Mouse (Mus musculus): ENCODE data around the gene Elf2. TPM values are rescaled to one million over a fixed set of nuclear protein-coding genes. Genes with fewer than 3 reads are reported as not detected.

Gene Elf2
- polyA plus RNA-seq, 1 experiment from 2014 or later: 54.0 TPM

DNA sequence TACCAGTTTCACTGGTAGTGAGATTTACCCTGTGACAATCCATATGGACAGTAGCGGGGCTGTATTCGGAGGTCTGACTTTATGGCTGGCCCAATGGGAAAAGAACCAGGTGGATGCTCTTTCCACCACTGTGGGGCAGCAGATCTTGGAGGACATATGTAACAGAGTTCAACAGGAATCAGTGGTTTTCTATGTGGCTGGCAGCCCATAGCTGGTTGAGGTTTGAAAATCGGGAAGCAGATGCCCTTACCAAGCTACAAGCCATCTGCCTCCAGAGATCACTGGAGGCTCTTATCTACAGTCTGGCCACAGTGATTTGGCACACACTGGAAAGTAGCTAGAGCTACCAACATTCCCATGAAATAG lies 25.0 kb upstream of the Elf2 start:
- no peaks in the 10 kb centered on the region for H3K27me3 ChIP-seq (ENCODE audit: control insufficient read depth, insufficient read depth, low read length)
- H3K4me2 ChIP-seq (ENCODE audit: low read depth, severe bottlenecking): peak overlapping the region; percentile 65
- H3K36me3 ChIP-seq (ENCODE audit: control insufficient read depth, insufficient read depth, low read length): no peaks in the 10 kb centered on the region
- 10% methylated on average over 3 of the region's 3 CpGs for WGBS
- H3K27ac ChIP-seq (replicated peaks; ENCODE audit: low read depth, low read length): no peak overlapping the region
- ATAC-seq (ENCODE audit: insufficient number of reproducible peaks, low FRiP score, low TSS enrichment, low read depth): no peak
- peak overlapping the region; percentile 35; the same call in 1 of the 2 replicates for H3K4me3 ChIP-seq (ENCODE audit: low read depth, low read length)
- no peaks in the 10 kb centered on the region for H3K9me3 ChIP-seq (ENCODE audit: control insufficient read depth, low read length)
- H3K9ac ChIP-seq (ENCODE audit: low read length): peak overlapping the region; percentile 62
- no peak for DNase-seq (ENCODE audit: low spot score)
- peaks cover 3% of the 10 kb centered on the region; the same call in 1 of the 2 replicates for H3K4me1 ChIP-seq (ENCODE audit: control insufficient read depth, insufficient read depth, low read length)

DNA sequence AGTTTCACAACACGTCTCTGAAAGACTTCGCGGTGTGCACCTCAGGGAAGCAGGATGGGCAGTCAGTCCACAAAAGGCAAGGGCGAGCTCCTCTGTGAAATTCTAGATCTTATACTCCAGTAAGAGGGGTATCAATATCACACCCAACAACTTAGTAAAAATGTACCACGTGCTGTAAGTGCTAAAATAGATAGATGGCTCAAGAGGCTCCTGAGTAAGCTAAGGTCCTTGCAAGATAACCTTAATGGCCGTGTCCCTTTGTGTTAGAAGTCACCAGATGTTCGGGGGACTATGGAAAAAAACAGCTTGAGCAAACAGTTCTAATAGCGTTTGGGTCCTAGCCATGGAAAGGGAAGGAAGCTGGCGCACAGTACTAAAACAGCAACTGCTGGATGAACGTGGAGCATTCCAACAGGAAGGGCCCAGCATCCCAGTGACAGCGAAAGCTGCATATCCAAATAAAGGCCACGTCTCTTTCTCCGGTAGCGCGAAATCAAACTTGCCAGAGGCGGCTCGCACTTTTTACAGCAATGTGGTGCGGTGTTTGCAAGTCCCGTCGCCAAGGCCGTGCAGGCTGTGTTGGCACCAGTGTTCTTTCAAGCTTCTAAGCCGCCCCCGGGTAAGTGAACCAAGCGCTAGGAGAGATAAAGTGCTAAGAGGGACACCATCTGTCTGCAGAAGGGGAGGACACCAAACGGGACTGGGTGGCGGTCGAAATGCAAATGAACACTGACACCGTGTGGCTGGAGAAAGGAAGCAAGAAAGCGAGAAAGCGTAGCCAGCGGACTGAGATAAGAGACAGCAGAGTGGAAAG lies 24.4 kb upstream of the Elf2 start:
- Histone ChIP-seq H3K9me3 (ENCODE audit: control insufficient read depth, low read length) (no peaks in the 10 kb centered on the region), H3K4me1 (ENCODE audit: control insufficient read depth, insufficient read depth, low read length) (peaks cover 3% of the 10 kb centered on the region; the same call in 1 of the 2 replicates), H3K4me2 (ENCODE audit: low read depth, severe bottlenecking) (peak overlapping the region; percentile 65), H3K36me3 (ENCODE audit: control insufficient read depth, insufficient read depth, low read length) (no peaks in the 10 kb centered on the region), H3K9ac (ENCODE audit: low read length) (peak overlapping the region; percentile 62), H3K27ac (replicated peaks; ENCODE audit: low read depth, low read length) (no peak overlapping the region), H3K4me3 (ENCODE audit: low read depth, low read length) (peak overlapping the region; percentile 35), H3K27me3 (ENCODE audit: control insufficient read depth, insufficient read depth, low read length) (no peaks in the 10 kb centered on the region)
- ATAC-seq (ENCODE audit: insufficient number of reproducible peaks, low FRiP score, low TSS enrichment, low read depth) (peak; percentile 59; the same call in 1 of the 2 replicates), DNase-seq (ENCODE audit: low spot score) (peak; percentile 80)
- 9% methylated on average over 31 of the region's 31 CpGs for WGBS

DNA sequence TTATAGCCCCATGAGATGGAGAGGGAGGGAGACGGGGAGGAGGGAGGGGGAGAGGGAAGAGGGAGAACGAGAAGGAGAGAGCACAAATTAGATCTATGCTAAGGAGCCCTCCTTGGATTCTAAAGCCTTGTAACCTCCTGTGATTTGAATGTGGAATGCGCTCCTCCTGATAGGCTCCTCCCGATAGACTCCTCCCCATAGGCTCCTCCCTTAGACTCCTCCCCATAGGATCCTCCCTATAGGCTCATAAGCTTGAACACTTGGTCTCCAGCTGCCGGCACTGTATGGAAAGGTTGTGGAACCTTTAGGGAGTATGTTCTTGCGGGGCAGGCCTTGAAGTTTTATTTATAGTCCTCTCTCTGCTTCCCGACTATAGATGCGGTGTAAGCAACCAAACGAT lies 20.6 kb upstream of the Elf2 start:
- Histone ChIP-seq H3K4me1 (ENCODE audit: control insufficient read depth, insufficient read depth, low read length) (peaks cover 3% of the 10 kb centered on the region; the same call in 1 of the 2 replicates), H3K27ac (replicated peaks; ENCODE audit: low read depth, low read length) (no peak overlapping the region), H3K4me2 (ENCODE audit: low read depth, severe bottlenecking) (no peak overlapping the region), H3K4me3 (ENCODE audit: low read depth, low read length) (no peak overlapping the region), H3K36me3 (ENCODE audit: control insufficient read depth, insufficient read depth, low read length) (no peaks in the 10 kb centered on the region), H3K9ac (ENCODE audit: low read length) (no peak overlapping the region), H3K27me3 (ENCODE audit: control insufficient read depth, insufficient read depth, low read length) (no peaks in the 10 kb centered on the region), H3K9me3 (ENCODE audit: control insufficient read depth, low read length) (no peaks in the 10 kb centered on the region)
- no peak for ATAC-seq (ENCODE audit: insufficient number of reproducible peaks, low FRiP score, low TSS enrichment, low read depth)
- WGBS: 20% methylated on average over 9 of the region's 9 CpGs
- no peak for DNase-seq (ENCODE audit: low spot score)

DNA sequence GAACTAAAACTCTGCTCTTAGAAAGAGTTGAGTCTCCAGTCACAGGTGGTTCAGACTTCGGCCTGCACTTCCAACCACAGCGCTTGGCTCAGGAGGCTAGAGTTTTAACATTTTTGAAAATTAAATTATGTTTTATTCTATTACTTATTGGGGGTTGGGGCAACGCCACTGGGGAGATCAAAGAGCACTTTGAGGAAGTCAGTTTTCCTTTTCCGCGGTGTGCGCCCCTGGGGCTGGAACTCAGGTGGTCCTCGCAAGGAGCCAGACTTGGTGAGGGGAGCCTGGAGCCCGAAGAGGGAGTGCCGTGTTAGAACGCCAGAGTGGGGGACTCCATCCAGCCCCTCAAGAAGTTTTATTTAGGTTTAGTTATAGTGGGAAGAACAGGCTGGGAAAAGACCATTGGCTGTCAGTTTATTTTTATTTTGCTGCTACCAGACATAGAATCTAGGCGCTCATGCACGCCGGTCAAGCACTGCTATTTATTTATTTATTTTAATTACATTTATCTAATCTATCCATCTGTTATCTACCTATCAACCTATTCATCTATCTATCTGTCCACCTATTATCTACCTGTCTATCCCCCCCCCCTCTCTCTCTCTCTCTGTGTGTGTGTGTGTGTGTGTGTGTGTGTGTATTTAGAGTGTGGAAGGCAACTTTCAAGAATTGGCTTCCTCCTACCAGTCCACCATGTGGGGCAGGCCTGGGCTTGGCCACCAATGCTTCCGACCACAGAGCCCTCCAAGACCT lies 19.3 kb upstream of the Elf2 start:
- peak overlapping the region; percentile 21; the same call in 1 of the 2 replicates for H3K4me2 ChIP-seq (ENCODE audit: low read depth, severe bottlenecking)
- H3K27me3 ChIP-seq (ENCODE audit: control insufficient read depth, insufficient read depth, low read length): no peaks in the 10 kb centered on the region
- no peaks in the 10 kb centered on the region for H3K36me3 ChIP-seq (ENCODE audit: control insufficient read depth, insufficient read depth, low read length)
- no peak overlapping the region for H3K9ac ChIP-seq (ENCODE audit: low read length)
- DNase-seq (ENCODE audit: low spot score): no peak
- 17% methylated on average over 14 of the region's 14 CpGs for WGBS
- no peak for ATAC-seq (ENCODE audit: insufficient number of reproducible peaks, low FRiP score, low TSS enrichment, low read depth)
- H3K27ac ChIP-seq (replicated peaks; ENCODE audit: low read depth, low read length): no peak overlapping the region
- H3K4me1 ChIP-seq (ENCODE audit: control insufficient read depth, insufficient read depth, low read length): peaks cover 3% of the 10 kb centered on the region; the same call in 1 of the 2 replicates
- H3K9me3 ChIP-seq (ENCODE audit: control insufficient read depth, low read length): no peaks in the 10 kb centered on the region
- H3K4me3 ChIP-seq (ENCODE audit: low read depth, low read length): peak overlapping the region; percentile 53; the same call in 1 of the 2 replicates

DNA sequence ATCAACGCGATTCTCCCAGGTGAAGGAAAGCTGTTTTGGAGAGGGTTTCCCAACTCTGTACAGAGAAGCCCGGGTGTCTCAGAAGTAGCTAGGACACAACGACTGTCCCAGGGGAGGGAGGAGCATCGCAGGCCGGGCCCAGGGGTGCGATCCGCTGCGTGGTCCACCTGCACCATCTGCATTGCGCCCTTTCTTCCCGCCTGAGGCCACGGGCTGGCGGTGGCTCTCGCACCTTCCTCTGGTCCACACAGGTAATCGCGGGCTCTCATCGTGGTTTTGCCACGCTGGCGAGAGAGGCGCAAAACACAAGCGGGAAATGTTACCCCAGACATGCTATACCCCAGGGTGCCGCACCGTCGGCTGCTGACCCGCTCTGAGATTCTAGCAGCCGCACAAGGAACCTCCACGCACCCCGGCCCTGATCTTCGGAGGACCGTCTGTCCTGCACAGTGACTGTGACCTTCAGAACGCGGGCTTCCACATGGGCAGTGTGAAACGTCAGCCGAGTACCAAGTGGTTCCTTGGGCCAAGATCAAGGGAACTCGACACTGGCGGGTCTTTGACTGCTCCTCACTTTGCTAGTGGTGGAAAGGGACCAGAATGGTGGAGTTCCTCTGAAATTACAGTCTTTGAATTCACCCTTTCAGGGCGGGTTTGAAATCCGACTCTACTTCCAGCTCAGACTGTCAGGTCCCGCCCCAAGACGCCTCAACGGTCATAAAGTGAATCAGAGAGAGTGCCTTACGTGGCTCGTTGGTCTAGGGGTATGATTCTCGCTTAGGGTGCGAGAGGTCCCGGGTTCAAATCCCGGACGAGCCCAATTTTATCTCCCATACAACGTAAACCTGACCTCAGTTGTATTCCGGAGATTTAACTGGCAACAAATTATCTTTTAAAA lies 18.4 kb upstream of the Elf2 start:
- DNase-seq (ENCODE audit: low spot score): peak; percentile 95
- Histone ChIP-seq H3K27me3 (ENCODE audit: control insufficient read depth, insufficient read depth, low read length) (no peaks in the 10 kb centered on the region), H3K9me3 (ENCODE audit: control insufficient read depth, low read length) (no peaks in the 10 kb centered on the region), H3K36me3 (ENCODE audit: control insufficient read depth, insufficient read depth, low read length) (no peaks in the 10 kb centered on the region), H3K4me1 (ENCODE audit: control insufficient read depth, insufficient read depth, low read length) (no peaks in the 10 kb centered on the region; the same call in 1 of the 2 replicates), H3K9ac (ENCODE audit: low read length) (peak overlapping the region; percentile 57), H3K27ac (replicated peaks; ENCODE audit: low read depth, low read length) (no peak overlapping the region), H3K4me3 (ENCODE audit: low read depth, low read length) (peak overlapping the region; percentile 53), H3K4me2 (ENCODE audit: low read depth, severe bottlenecking) (peak overlapping the region; percentile 70)
- peak; percentile 86 for ATAC-seq (ENCODE audit: insufficient number of reproducible peaks, low FRiP score, low TSS enrichment, low read depth)
- under 1% methylated on average over 50 of the region's 50 CpGs for WGBS

DNA sequence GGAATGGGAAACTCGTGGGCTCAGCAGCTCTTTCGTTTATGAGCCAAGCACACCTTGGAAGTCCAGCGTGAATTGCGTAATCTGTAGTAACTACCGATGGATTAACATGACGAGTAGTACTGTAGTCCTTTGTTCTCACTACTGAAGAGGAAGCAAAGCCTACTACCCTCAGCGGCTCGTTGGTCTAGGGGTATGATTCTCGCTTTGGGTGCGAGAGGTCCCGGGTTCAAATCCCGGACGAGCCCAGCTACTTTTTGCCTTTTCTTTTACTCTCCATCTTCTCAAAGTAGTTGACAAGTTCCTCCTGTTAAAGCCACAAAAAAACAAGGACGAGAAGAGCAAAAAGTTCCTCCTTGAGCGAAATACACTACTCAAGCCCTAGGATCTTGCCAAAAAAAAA lies 17.7 kb upstream of the Elf2 start:
- Histone ChIP-seq H3K9me3 (ENCODE audit: control insufficient read depth, low read length) (no peaks in the 10 kb centered on the region), H3K9ac (ENCODE audit: low read length) (no peak overlapping the region), H3K36me3 (ENCODE audit: control insufficient read depth, insufficient read depth, low read length) (no peaks in the 10 kb centered on the region), H3K27ac (replicated peaks; ENCODE audit: low read depth, low read length) (no peak overlapping the region), H3K4me1 (ENCODE audit: control insufficient read depth, insufficient read depth, low read length) (no peaks in the 10 kb centered on the region; the same call in 1 of the 2 replicates), H3K4me3 (ENCODE audit: low read depth, low read length) (peak overlapping the region; percentile 53), H3K4me2 (ENCODE audit: low read depth, severe bottlenecking) (peak overlapping the region; percentile 70), H3K27me3 (ENCODE audit: control insufficient read depth, insufficient read depth, low read length) (no peaks in the 10 kb centered on the region)
- ATAC-seq (ENCODE audit: insufficient number of reproducible peaks, low FRiP score, low TSS enrichment, low read depth): peak; percentile 63; the same call in 1 of the 2 replicates
- under 1% methylated on average over 15 of the region's 15 CpGs for WGBS
- peak; percentile 92 for DNase-seq (ENCODE audit: low spot score)

DNA sequence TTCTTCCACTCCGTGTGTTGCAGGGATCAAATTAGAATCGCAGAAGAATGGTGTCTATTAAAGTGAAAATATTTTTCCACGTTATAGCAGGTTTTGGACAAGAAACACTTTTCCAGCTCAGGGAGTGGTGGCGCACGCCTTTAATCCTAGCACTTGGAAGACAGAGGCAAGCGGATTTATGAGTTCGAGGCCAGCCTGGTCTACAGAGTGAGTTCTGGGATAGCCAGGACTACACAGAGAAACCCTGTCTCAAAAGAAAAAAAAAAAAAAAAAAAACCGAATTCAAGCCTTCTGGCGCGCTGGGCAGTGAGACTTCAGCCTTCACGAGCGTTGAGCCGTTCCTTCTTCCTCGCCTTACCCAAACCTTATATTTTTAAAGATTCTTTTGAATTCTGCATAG lies 17.2 kb upstream of the Elf2 start:
- Histone ChIP-seq H3K4me2 (ENCODE audit: low read depth, severe bottlenecking) (peak overlapping the region; percentile 37), H3K4me3 (ENCODE audit: low read depth, low read length) (peak overlapping the region; percentile 53), H3K4me1 (ENCODE audit: control insufficient read depth, insufficient read depth, low read length) (no peaks in the 10 kb centered on the region; the same call in 1 of the 2 replicates), H3K27me3 (ENCODE audit: control insufficient read depth, insufficient read depth, low read length) (no peaks in the 10 kb centered on the region), H3K27ac (replicated peaks; ENCODE audit: low read depth, low read length) (no peak overlapping the region), H3K36me3 (ENCODE audit: control insufficient read depth, insufficient read depth, low read length) (no peaks in the 10 kb centered on the region), H3K9me3 (ENCODE audit: control insufficient read depth, low read length) (no peaks in the 10 kb centered on the region), H3K9ac (ENCODE audit: low read length) (no peak overlapping the region)
- no peak for ATAC-seq (ENCODE audit: insufficient number of reproducible peaks, low FRiP score, low TSS enrichment, low read depth)
- WGBS: 8% methylated on average over 14 of the region's 14 CpGs
- DNase-seq (ENCODE audit: low spot score): peak; percentile 60

DNA sequence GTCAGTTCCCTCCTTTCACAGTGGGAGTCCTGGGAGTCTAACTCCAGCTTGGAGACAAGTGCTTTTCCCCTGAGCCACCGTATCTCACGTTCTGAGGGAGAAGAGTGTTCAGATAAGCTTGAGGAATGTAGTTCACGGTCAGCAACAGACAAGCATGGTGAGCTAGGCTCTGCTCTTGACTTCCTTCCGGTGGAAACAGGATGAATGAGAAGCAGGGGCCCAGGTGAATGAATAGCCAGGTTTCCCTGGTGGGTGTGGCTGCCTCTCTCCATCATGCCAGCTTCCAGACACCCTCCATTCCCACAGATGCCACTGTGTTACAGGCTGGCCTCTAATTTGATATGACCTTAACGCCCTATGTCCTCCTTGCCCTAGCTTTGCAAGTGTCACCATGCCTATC lies 16.6 kb upstream of the Elf2 start:
- Histone ChIP-seq H3K27me3 (ENCODE audit: control insufficient read depth, insufficient read depth, low read length) (no peaks in the 10 kb centered on the region), H3K4me2 (ENCODE audit: low read depth, severe bottlenecking) (no peak overlapping the region), H3K4me3 (ENCODE audit: low read depth, low read length) (no peak overlapping the region), H3K36me3 (ENCODE audit: control insufficient read depth, insufficient read depth, low read length) (no peaks in the 10 kb centered on the region), H3K9ac (ENCODE audit: low read length) (no peak overlapping the region), H3K9me3 (ENCODE audit: control insufficient read depth, low read length) (no peaks in the 10 kb centered on the region), H3K27ac (replicated peaks; ENCODE audit: low read depth, low read length) (no peak overlapping the region), H3K4me1 (ENCODE audit: control insufficient read depth, insufficient read depth, low read length) (no peaks in the 10 kb centered on the region; the same call in 1 of the 2 replicates)
- ATAC-seq (ENCODE audit: insufficient number of reproducible peaks, low FRiP score, low TSS enrichment, low read depth) (no peak), DNase-seq (ENCODE audit: low spot score) (no peak)
- WGBS: 44% methylated on average over 5 of the region's 5 CpGs

All from limb, embryonic 11.5 days (tissue).